In the genomic region with DNA sequence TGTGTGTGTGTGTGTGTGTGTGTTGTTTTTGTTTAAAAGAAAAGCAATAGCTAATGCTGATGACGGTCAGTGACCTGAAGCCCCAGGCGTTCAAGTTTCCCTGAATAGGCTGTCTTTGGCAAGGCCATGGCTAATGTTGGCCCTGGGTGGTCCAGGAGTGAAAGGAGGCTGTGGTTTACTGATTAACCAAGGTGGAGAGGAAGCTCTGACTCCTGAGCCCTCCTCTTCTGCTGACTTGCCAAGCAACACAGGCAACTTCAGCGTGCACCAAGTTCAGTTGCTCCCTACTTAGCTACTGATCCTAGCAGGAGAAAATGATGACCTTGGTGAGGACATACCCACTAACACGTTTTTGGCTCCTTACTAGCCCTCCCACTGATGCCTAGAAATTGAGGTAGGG, we compare ENCODE assay signal across 19 mouse cellular contexts. TPM values are rescaled to one million over a fixed set of nuclear protein-coding genes. Genes with fewer than 3 reads are reported as not detected.
DNase-seq lines count a peak whose midpoint lies in the region; ATAC-seq and TF ChIP-seq lines count a peak whose summit lies in the region.
"Had no signal": no experiment of that assay in that cellular context is flagged by ENCODE, and none has a peak within 500 bp of the region (broad histone marks: within the 10 kb centered on the region; RNA-seq: fewer than 3 reads in every experiment).

No protein-coding gene starts in this region.

- H3K9me3 ChIP-seq in liver, postnatal 0 days (ENCODE audit: low read length), result no peaks in the 10 kb centered on the region
- no peaks in the 10 kb centered on the region for H3K9me3 ChIP-seq in liver, embryonic 11.5 days (ENCODE audit: control insufficient read depth, low read length)
- H3K9me3 ChIP-seq in embryonic facial prominence, embryonic 14.5 days (ENCODE audit: control insufficient read depth, low read length), result no peaks in the 10 kb centered on the region
- H3K9me3 ChIP-seq: hindbrain, embryonic 13.5 days had no signal

- no peak for ATAC-seq in liver, postnatal 0 days
- no peak for ATAC-seq in liver, embryonic 11.5 days (replicated peaks; ENCODE audit: low FRiP score)
- ATAC-seq in embryonic facial prominence, embryonic 14.5 days (ENCODE audit: low read depth), result no peak
- ATAC-seq: lung, postnatal 0 days had no signal

- no peak overlapping the region for H3K4me3 ChIP-seq in liver, postnatal 0 days (ENCODE audit: low read depth, low read length)
- H3K4me3 ChIP-seq in liver, embryonic 11.5 days (ENCODE audit: low read depth, low read length), result no peak overlapping the region
- H3K4me3 ChIP-seq in embryonic facial prominence, embryonic 14.5 days (ENCODE audit: low read depth, low read length), result no peak overlapping the region
- H3K4me3 ChIP-seq in gastrocnemius, adult 2 months, result no peak overlapping the region
- H3K4me3 ChIP-seq: hindbrain, embryonic 13.5 days; myocyte had no signal

- peaks cover 76% of the 10 kb centered on the region for H3K27me3 ChIP-seq in liver, postnatal 0 days (ENCODE audit: insufficient read depth, low read length)
- peaks cover 99% of the 10 kb centered on the region for H3K27me3 ChIP-seq in liver, embryonic 11.5 days (replicated peaks; ENCODE audit: control insufficient read depth, insufficient read depth, low read length)
- peaks cover 91% of the 10 kb centered on the region for H3K27me3 ChIP-seq in embryonic facial prominence, embryonic 14.5 days (replicated peaks; ENCODE audit: control insufficient read depth, insufficient read depth, low read length)

- no peaks in the 10 kb centered on the region for H3K36me3 ChIP-seq in liver, postnatal 0 days (replicated peaks; ENCODE audit: insufficient read depth, low read length)
- no peaks in the 10 kb centered on the region for H3K36me3 ChIP-seq in liver, embryonic 11.5 days (ENCODE audit: control insufficient read depth, insufficient read depth, low read length)
- H3K36me3 ChIP-seq in embryonic facial prominence, embryonic 14.5 days (ENCODE audit: control insufficient read depth, insufficient read depth, low read length), result 0 out of 2 replicates have a peak, but pooled peaks cover 6% of the 10 kb centered on the region
- H3K36me3 ChIP-seq: hindbrain, embryonic 13.5 days had no signal

- no peak for TF ChIP-seq EP300 in liver, postnatal 0 days (IDR thresholded peaks at IDR 0.05; ENCODE audit: low read depth)

- no peak for TF ChIP-seq CTCF in liver, postnatal 0 days (IDR thresholded peaks at IDR 0.05; ENCODE audit: low read depth)
- TF ChIP-seq CTCF in gastrocnemius, adult 2 months (IDR thresholded peaks at IDR 0.05), result no peak

- H3K9ac ChIP-seq in liver, postnatal 0 days (replicated peaks), result no peak overlapping the region
- no peak overlapping the region for H3K9ac ChIP-seq in liver, embryonic 11.5 days (ENCODE audit: low read depth, low read length)
- no peak overlapping the region for H3K9ac ChIP-seq in embryonic facial prominence, embryonic 14.5 days (ENCODE audit: low read depth, low read length)
- H3K9ac ChIP-seq: hindbrain, embryonic 13.5 days had no signal

- H3K4me2 ChIP-seq in liver, postnatal 0 days (ENCODE audit: low read depth, low read length), result peak overlapping the region; percentile 16; the same call in 1 of the 2 replicates
- H3K4me2 ChIP-seq in liver, embryonic 11.5 days, result no peak overlapping the region
- H3K4me2 ChIP-seq in embryonic facial prominence, embryonic 14.5 days (ENCODE audit: low read depth, low read length), result no peak overlapping the region
- H3K4me2 ChIP-seq: hindbrain, embryonic 13.5 days had no signal

- peak; percentile 30 for DNase-seq in embryo, embryonic 10 days (ENCODE audit: low spot score)
- no peak for DNase-seq in embryo, embryonic 10.5 days (ENCODE audit: low spot score)
- no peak for DNase-seq in liver, postnatal 0 days
- no peak for DNase-seq in liver, embryonic 11.5 days (ENCODE audit: low spot score)
- DNase-seq in embryonic facial prominence, embryonic 14.5 days (ENCODE audit: low spot score), result no peak
- DNase-seq in kidney, postnatal 36 days, result peak; percentile 44 to 71
- DNase-seq in frontal cortex, postnatal 25 days (ENCODE audit: low spot score in 2 of 2), result no peak
- DNase-seq in gastrocnemius, adult 2 months, result no peak
- DNase-seq: adrenal gland, postnatal 36 days; cerebellum, postnatal 10 days; retina, postnatal 1 day; thymus, adult 2 months had no signal

- WGBS in liver, postnatal 0 days (ENCODE audit: insufficient replicate concordance), result 9% methylated on average over 4 of the region's 4 CpGs
- WGBS in liver, embryonic 11.5 days, result 9% methylated on average over 4 of the region's 4 CpGs
- WGBS in embryonic facial prominence, embryonic 14.5 days, result 6% methylated on average over 4 of the region's 4 CpGs

- peaks cover 9% of the 10 kb centered on the region for H3K4me1 ChIP-seq in liver, postnatal 0 days (ENCODE audit: insufficient read depth)
- H3K4me1 ChIP-seq in liver, embryonic 11.5 days (replicated peaks; ENCODE audit: control insufficient read depth, insufficient read depth, low read length), result peaks cover 8% of the 10 kb centered on the region
- H3K4me1 ChIP-seq in embryonic facial prominence, embryonic 14.5 days (ENCODE audit: control insufficient read depth, insufficient read depth, low read length), result peaks cover 15% of the 10 kb centered on the region

- intact Hi-C loops in gastrocnemius, adult 2 months (cut with DNase I), result loop anchor here (5.0 kb wide), 1 partner anchor 45 kb away; a partner anchor contains a TSS

- no peak overlapping the region for H3K27ac ChIP-seq in liver, postnatal 0 days (ENCODE audit: low read depth)
- H3K27ac ChIP-seq in liver, embryonic 11.5 days (ENCODE audit: low read depth, low read length), result no peak overlapping the region
- H3K27ac ChIP-seq in embryonic facial prominence, embryonic 14.5 days (replicated peaks; ENCODE audit: low read depth, low read length), result peak overlapping the region; percentile 28; the same call in 1 of the 2 replicates
- no peak overlapping the region for H3K27ac ChIP-seq in gastrocnemius, adult 2 months
- H3K27ac ChIP-seq: hindbrain, embryonic 13.5 days had no signal

RNA-seq across cellular contexts. Expression of a gene that starts 12.5 kb away (rescaled TPM):
- 1.2 and 1.3 TPM in 2 replicates for polyA plus RNA-seq in liver, postnatal 0 days (2015; fragmentation: Nextera tagmentation; extraction: Ambion mirVana)
- polyA plus RNA-seq in liver, embryonic 11.5 days (2014; fragmentation: Nextera tagmentation; extraction: Ambion mirVana), result 0.59 and 0.99 TPM in 2 replicates
- 5.3 and 5.4 TPM in 2 replicates for polyA plus RNA-seq in embryonic facial prominence, embryonic 14.5 days (2014; fragmentation: Nextera tagmentation; extraction: Ambion mirVana)
- 1 to 10 TPM; 1.6 to 2.6 TPM for total RNA-seq in gastrocnemius, adult 2 months (2021)
- total RNA-seq: neutrophil, adult 5-6 weeks had no signal

RNA-seq across cellular contexts. Expression of a gene that starts 43.4 kb away (rescaled TPM):
- 11.1 and 14.6 TPM in 2 replicates for polyA plus RNA-seq in liver, postnatal 0 days (2015; fragmentation: Nextera tagmentation; extraction: Ambion mirVana)
- polyA plus RNA-seq in liver, embryonic 11.5 days (2014; fragmentation: Nextera tagmentation; extraction: Ambion mirVana), result 31.4 and 36.2 TPM in 2 replicates
- polyA plus RNA-seq in embryonic facial prominence, embryonic 14.5 days (2014; fragmentation: Nextera tagmentation; extraction: Ambion mirVana), result 35.1 and 38.0 TPM in 2 replicates
- 10 to 100 TPM; 15.8 to 16.7 TPM for total RNA-seq in gastrocnemius, adult 2 months (2021)

RNA-seq across cellular contexts. Expression of a gene that starts 43.5 kb away (rescaled TPM):
- not detected in 2 replicates for polyA plus RNA-seq in liver, postnatal 0 days (2015; fragmentation: Nextera tagmentation; extraction: Ambion mirVana)
- polyA plus RNA-seq in liver, embryonic 11.5 days (2014; fragmentation: Nextera tagmentation; extraction: Ambion mirVana), result 0.27 TPM in 1 of 2 replicates, not detected in the other
- 1.0 and 6.8 TPM in 2 replicates for polyA plus RNA-seq in embryonic facial prominence, embryonic 14.5 days (2014; fragmentation: Nextera tagmentation; extraction: Ambion mirVana)
- total RNA-seq in gastrocnemius, adult 2 months (2021), result not detected
- total RNA-seq: gastrocnemius, postnatal 4 days; neutrophil, adult 5-6 weeks had no signal
- polyA plus RNA-seq: heart, embryonic 14.5 days; large intestine, adult 2 months had no signal

RNA-seq across cellular contexts. Expression of a gene that starts 43.5 kb away (rescaled TPM):
- polyA plus RNA-seq in liver, postnatal 0 days (2015; fragmentation: Nextera tagmentation; extraction: Ambion mirVana), result 241 and 253 TPM in 2 replicates
- polyA plus RNA-seq in liver, embryonic 11.5 days (2014; fragmentation: Nextera tagmentation; extraction: Ambion mirVana), result 251 and 269 TPM in 2 replicates
- polyA plus RNA-seq in embryonic facial prominence, embryonic 14.5 days (2014; fragmentation: Nextera tagmentation; extraction: Ambion mirVana), result 228 and 236 TPM in 2 replicates
- 100 to 1,000 TPM; 298 to 413 TPM for total RNA-seq in gastrocnemius, adult 2 months (2021)

RNA-seq across cellular contexts. Expression of a gene that starts 43.8 kb away (rescaled TPM):
- 13.8 and 14.9 TPM in 2 replicates for polyA plus RNA-seq in liver, postnatal 0 days (2015; fragmentation: Nextera tagmentation; extraction: Ambion mirVana)
- 38.4 and 42.8 TPM in 2 replicates for polyA plus RNA-seq in liver, embryonic 11.5 days (2014; fragmentation: Nextera tagmentation; extraction: Ambion mirVana)
- polyA plus RNA-seq in embryonic facial prominence, embryonic 14.5 days (2014; fragmentation: Nextera tagmentation; extraction: Ambion mirVana), result 73.4 and 81.8 TPM in 2 replicates
- total RNA-seq in gastrocnemius, adult 2 months (2021), result 10 to 100 TPM; 31.9 to 33.5 TPM

Comparison
In these comparisons a context has a peak if more than half of its experiments do, and no peak if none do; other contexts are left out.
1. DNase-seq: peak in embryo, embryonic 10 days (single experiment) and kidney, postnatal 36 days (2 of 2); none in embryo, embryonic 10.5 days (single experiment), liver, postnatal 0 days (single experiment), liver, embryonic 11.5 days (single experiment), embryonic facial prominence, embryonic 14.5 days (single experiment), frontal cortex, postnatal 25 days (0 of 2) and gastrocnemius, adult 2 months (single experiment).